Mouse (Mus musculus) urinary bladder, postnatal 36 days (tissue): ENCODE data around the gene Lrrc3c.
"Not testable (repeated sequence)": the region's sequence is repeated elsewhere in the genome, so short reads cannot be mapped to it uniquely, and the experiment has no call there.

Experiments used
- DNase-seq, 2 experiments: peaks; one replicate each; pipeline ENCODE4 v3.0.0; 2022; ENCODE audit warnings: low spot score in 2 of 2, mixed read lengths in 1 of 2

Gene Lrrc3c

GRCm38 (mm10) chr11:98586087-98586891 is 11.8 kb upstream of the Lrrc3c start:
- DNase-seq: peak in 1 of 2 experiments; percentile 38

GRCm38 (mm10) chr11:98586892-98587563 is 11.1 kb upstream of the Lrrc3c start, which contains the start of gene Ormdl3:
Ormdl3 (minus strand) TSS chr11:98587368.
- peak; percentile 95 to 99 for DNase-seq

GRCm38 (mm10) chr11:98587684-98588546 is 10.2 kb upstream of the Lrrc3c start:
- peak; percentile 79 to 88 for DNase-seq

DNA sequence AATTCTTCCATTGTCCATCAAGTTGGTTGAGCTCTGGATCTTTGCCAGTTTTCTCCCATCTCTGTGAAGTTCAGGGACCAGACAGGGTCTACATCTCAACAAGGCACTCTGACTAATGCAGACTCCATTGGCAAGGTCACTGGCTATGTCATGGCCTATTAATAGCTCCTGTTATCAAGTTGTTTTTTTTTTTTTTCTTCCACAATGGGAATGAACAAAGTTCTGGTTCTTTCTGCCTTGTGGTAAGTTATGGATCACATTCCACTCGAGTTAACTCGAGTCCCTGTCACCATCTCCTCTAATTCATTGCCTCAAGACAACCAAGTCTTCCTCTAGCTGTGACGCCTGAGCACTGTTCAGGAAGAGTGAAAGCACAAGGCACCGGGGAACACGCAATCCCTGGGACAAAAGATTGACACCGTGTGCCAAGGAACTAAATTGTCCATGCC is 9.2 kb upstream of the Lrrc3c start:
- DNase-seq: no peak

DNA sequence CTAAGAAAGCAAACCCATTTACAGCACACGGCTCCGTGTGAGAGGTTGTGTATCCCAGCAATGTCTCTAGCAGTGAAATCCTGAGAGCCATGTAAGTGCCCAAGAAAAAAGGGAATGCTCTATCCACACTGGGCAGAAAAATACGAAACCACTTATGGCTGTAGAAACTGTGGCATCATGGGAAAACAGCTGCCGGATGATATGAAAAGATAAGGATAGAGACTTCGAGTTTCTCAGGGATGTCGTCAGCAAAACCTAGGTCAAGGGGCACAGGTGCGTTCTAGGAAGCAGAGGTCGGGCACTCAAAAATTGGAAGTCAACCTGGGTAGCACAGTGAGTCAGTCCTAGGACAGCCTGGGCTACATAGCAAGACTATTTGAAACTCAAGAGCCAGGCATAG is 8.8 kb upstream of the Lrrc3c start:
- DNase-seq: no peak

DNA sequence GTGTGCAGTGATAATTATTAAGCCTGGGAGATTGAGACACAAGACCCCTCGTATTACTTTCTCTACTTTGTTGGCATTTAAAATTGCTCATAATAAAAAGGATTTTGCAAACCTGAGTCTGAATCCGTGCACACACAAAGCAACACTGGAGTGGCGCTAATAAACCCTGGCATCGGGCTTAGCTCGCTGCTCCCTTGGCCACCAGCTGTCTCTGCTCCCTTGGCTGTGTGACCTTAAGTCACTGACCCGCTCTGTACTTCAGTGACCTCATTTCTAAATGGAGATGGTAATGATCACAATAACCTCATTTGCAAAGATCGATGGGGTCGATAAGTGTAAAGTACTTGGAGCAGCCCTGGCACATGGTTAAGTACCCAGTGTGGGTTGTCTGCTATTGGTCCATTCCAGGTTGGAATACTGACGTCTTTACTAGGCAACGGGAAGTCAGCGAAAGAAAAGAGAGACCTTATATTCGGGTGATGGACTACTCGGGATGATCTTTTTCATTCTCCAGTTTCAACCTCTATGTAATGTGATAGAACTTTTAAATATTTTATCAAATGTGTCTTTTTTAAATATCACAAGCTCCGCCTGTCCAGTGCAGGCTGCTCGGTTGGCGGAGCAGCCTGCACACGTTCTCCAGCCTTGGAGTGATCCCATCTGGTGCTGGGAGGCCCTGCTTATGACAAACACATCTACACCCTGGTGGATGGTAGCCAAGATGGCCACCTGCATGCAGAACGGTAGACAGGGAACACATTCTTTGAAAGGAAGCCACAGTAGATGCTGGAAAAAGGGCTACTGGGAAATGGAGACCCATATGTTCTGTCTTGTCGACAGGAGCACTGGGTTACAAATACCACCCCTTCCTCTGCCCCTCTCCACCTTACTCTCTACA is 7.3 kb upstream of the Lrrc3c start:
- DNase-seq: no peak

GRCm38 (mm10) chr11:98595021-98595420 is 3.1 kb upstream of the Lrrc3c start:
- no peak for DNase-seq

DNA sequence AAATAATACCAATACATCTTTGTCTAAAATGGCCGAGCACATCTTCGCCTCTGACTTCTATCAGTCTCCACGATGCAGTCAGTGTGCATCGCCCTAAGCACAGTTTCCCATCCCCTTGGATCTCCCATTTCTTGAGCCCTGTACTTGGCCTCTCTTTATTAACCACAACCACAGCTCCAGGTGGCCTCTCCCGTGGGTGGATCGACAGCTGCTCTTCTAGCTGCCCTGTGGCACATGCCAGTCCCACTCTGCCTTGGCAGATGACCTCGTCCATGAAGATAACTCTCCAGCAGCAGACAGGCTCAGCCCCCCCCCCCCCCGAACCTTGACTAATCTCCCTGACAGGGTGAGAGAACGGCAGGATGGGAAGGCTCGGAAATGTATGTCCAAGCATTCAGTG is 2.6 kb upstream of the Lrrc3c start:
- no peak for DNase-seq

GRCm38 (mm10) chr11:98595955-98596354 is 2.1 kb upstream of the Lrrc3c start:
- DNase-seq: no peak

DNA sequence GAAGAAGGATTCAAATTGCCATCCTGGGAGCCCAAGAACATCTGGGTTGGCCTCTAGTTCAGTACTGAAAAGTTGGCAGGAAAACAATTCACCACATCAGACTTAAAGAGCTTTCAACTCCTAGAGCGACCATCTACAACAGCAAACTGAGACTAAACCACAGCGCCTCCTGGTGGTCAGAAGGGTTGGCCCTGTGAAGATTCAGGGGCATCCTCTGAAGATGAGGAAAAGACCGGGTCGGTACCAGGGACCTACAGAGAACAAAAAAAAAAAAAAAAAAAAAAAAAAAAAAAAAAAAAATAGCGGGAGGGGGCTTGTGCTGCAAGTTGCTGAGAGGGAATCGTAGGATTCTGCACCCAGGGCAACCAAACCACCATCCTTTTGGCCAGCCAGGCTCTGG is 728 bp upstream of the Lrrc3c start:
- DNase-seq: peak in 1 of 2 experiments; percentile 54

DNA sequence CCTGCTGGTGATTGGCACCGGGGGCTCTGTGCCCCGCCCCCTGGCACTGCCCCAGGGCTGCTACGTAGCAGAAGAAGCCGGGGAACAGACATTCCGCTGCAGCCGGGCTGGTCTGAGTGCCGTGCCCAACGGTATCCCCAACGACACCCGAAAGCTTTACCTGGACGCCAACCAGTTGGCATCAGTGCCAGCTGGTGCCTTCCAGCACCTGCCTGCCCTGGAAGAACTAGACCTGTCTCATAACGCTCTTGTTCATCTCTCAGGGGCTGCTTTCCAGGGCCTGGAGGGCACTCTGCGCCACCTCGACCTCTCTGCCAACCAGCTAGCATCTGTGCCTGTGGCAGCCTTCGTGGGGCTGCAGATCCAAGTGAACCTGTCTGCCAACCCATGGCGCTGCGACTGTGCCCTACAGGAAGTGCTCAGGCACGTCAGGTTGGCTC is 780 bp downstream of the Lrrc3c start:
- DNase-seq: no peak

GRCm38 (mm10) chr11:98599291-98599690 is 1.2 kb downstream of the Lrrc3c start:
- no peak for DNase-seq

- no peak for DNase-seq
Measured at GRCm38 (mm10) chr11:98602090-98602690, 4.1 kb downstream of the Lrrc3c start.

GRCm38 (mm10) chr11:98603953-98604352 is 5.9 kb downstream of the Lrrc3c start:
- DNase-seq: no peak

GRCm38 (mm10) chr11:98604911-98605310 is 6.8 kb downstream of the Lrrc3c start:
- not testable (repeated sequence) for DNase-seq

GRCm38 (mm10) chr11:98606763-98607162 is 8.7 kb downstream of the Lrrc3c start:
- DNase-seq: no peak

GRCm38 (mm10) chr11:98620791-98621190 is 22.7 kb downstream of the Lrrc3c start:
- DNase-seq: no peak

DNA sequence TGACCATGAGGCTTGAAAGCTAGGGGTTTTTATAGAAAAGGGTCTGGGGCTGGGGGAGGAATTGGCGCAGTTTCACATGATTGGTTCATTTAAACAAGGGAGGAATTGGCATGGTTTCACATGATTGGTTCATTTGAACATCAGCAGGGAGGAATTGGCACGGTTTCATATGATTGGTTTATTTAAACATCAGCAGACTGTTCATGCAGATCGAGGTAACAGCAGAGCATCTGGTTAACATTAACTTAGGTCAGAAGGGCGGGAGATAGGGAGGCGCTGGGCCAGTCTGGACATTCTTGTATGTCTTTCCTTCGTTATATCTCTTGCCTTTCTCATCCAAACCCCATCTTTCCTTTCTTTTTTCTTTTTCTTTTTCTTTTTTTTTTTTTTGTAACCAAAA is 25.9 kb downstream of the Lrrc3c start:
- not testable (repeated sequence) for DNase-seq

GRCm38 (mm10) chr11:98624381-98624780 is 26.3 kb downstream of the Lrrc3c start:
- DNase-seq: not testable (repeated sequence)

DNA sequence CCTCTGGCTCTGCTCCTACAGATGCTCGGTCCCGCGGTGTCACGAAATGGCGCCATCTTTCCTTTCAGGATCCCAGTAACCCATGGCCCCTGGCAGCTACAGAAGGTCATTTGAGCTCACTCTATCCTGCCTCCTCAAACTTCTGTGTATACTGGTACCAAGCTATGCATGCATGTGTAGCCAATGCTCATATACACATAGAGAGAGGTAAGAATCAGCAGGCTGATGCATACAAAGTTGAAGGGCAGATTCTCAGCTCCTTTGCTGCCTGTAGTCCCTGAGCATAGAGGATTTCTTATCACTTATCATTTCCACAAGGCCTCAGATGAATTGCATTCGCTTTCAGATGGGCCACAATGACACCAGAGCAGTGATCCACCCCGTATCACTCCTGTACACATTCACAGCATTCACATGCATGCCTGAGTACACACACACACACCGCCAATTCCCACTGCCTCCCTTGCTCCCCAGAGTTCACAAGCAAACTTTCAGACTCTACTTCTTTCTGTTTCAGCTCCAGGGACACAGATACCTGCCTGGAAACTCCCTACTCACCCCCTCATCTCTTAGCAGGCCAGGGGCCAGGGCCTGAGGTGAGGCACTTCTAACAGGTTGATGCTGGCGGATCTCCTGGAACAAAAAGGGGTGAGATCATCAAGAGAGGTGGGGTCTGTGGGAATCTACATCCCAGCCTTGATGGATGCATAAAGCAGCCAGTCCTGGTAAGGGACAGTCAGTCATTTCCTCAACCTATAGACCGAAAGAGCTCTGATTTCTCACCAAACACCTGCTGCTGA is 27.7 kb downstream of the Lrrc3c start, which contains the start of the genes Gm12355 and Gsdma3:
Gene Gm12355 (minus strand): TSS at position 51 of the 800 bp plus-strand sequence.
Gene Gsdma3 (plus strand): TSS at position 750 of the 800 bp plus-strand sequence.
- DNase-seq: no peak
